In the genomic region with DNA sequence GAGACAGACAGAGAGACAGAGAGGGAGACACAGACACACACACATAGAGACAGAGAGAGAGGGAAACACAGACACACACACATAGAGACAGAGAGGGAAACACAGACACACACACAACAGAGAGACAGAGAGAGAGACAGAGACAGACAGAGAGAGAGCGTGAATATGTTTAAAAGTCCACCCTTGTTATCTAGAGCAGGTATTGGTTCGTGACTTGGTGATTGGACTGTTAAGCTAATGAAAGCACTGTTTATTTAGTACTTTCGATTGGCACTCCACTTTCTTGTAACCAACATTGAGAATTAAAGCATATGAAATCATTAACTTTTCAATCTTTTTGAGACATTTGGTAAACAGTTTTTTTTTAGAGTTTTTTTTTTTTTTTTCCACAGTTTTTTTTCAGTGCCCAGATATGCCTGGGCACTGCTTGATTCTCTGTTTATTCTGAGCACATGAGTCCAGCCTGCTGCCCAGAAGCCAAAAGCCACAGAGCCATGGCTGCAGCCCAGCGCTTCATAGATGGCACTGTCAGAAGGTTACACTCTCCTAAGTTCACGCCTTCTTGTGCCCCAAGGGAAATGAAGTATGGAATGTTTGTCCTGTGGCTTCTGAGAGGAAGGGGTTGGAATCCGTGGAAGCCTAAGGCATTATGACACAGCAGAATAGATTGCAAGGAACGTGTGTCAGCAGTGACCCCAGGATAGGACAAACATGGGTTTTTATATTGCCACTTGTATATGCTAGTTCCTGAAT, we compare ENCODE assay signal across 9 mouse cellular contexts. TPM values are rescaled to one million over a fixed set of nuclear protein-coding genes. Genes with fewer than 3 reads are reported as not detected.
DNase-seq lines count a peak whose midpoint lies in the region; ATAC-seq and TF ChIP-seq lines count a peak whose summit lies in the region.
"Had no signal": no experiment of that assay in that cellular context is flagged by ENCODE, and none has a peak within 500 bp of the region (broad histone marks: within the 10 kb centered on the region; RNA-seq: fewer than 3 reads in every experiment).

No protein-coding gene starts in this region.

- no peak for ATAC-seq in heart, embryonic 13.5 days (ENCODE audit: extremely low read depth, insufficient number of reproducible peaks, low FRiP score, low TSS enrichment)

- H3K36me3 ChIP-seq in heart, embryonic 13.5 days, result peaks cover 31% of the 10 kb centered on the region
- H3K36me3 ChIP-seq in small intestine, adult 2 months (ENCODE audit: control insufficient read depth, insufficient read depth, low read length), result peaks cover 13% of the 10 kb centered on the region

- peaks cover 53% of the 10 kb centered on the region for H3K4me1 ChIP-seq in heart, embryonic 13.5 days
- peaks cover 9% of the 10 kb centered on the region for H3K4me1 ChIP-seq in small intestine, adult 2 months (ENCODE audit: control insufficient read depth, insufficient read depth, insufficient read length, low read length)

- no peaks in the 10 kb centered on the region for H3K9me3 ChIP-seq in heart, embryonic 13.5 days
- H3K9me3 ChIP-seq: lung, embryonic 15.5 days had no signal

- TF ChIP-seq POLR2A in small intestine, adult 2 months (IDR thresholded peaks at IDR 0.05; ENCODE audit: low read depth, low read length), result no peak

- 47% methylated on average over 7 of the region's 7 CpGs for WGBS in heart, embryonic 13.5 days
- 24% methylated on average over 7 of the region's 7 CpGs for WGBS in small intestine, adult 2 months

- no peak for TF ChIP-seq CTCF in small intestine, adult 2 months (IDR thresholded peaks at IDR 0.05; ENCODE audit: extremely low read depth, insufficient read length, insufficient replicate concordance, low read depth, low read length)

- peak overlapping the region; percentile 77 for H3K4me2 ChIP-seq in heart, embryonic 13.5 days

- H3K27ac ChIP-seq in heart, embryonic 13.5 days (replicated peaks), result no peak overlapping the region; the same call in 1 of the 2 replicates
- peak overlapping the region; percentile 61; the same call in 1 of the 2 replicates for H3K27ac ChIP-seq in small intestine, adult 2 months (ENCODE audit: insufficient read depth, low read depth, low read length)
- H3K27ac ChIP-seq: lung, embryonic 15.5 days had no signal

- no peaks in the 10 kb centered on the region for H3K27me3 ChIP-seq in heart, embryonic 13.5 days (replicated peaks)
- no peaks in the 10 kb centered on the region for H3K27me3 ChIP-seq in small intestine, adult 2 months (ENCODE audit: control insufficient read depth, insufficient read depth, low read length)
- H3K27me3 ChIP-seq: lung, embryonic 15.5 days had no signal

- no peak overlapping the region for H3K4me3 ChIP-seq in heart, embryonic 13.5 days
- no peak overlapping the region for H3K4me3 ChIP-seq in small intestine, adult 2 months (ENCODE audit: low read depth, low read length)
- H3K4me3 ChIP-seq: lung, embryonic 15.5 days had no signal

- peak; percentile 57 for DNase-seq in adrenal gland, adult 2 months
- DNase-seq in adrenal gland, postnatal 4 days (ENCODE audit: low spot score in 2 of 2), result no peak
- peak; percentile 52 to 65 for DNase-seq in lung, adult 18-20 months
- DNase-seq in lung, postnatal 14 days, result no peak
- no peak for DNase-seq in urinary bladder, postnatal 10 days (ENCODE audit: low spot score)
- no peak for DNase-seq in layer of hippocampus, adult 9-11 months

- H3K9ac ChIP-seq in heart, embryonic 13.5 days, result peak overlapping the region; percentile 37; the same call in 1 of the 2 replicates
- H3K9ac ChIP-seq: lung, embryonic 15.5 days had no signal

RNA-seq across cellular contexts. Expression of gene Spg20, which starts 2.6 kb away (rescaled TPM):
- total RNA-seq in adrenal gland, adult 2 months (2021), result 10 to 100 TPM; 52.2 to 60.9 TPM
- polyA plus RNA-seq in adrenal gland, adult 2 months (2012; rRNA removed), result 13.2 and 15.2 TPM in 2 replicates
- total RNA-seq in adrenal gland, postnatal 4 days (2021), result 10 to 100 TPM; 55.2 to 55.3 TPM
- 35.2 and 35.8 TPM in 2 replicates for polyA plus RNA-seq in heart, embryonic 13.5 days (2015; fragmentation: Nextera tagmentation; extraction: Ambion mirVana)
- 6.8 and 7.1 TPM in 2 replicates for polyA plus RNA-seq in small intestine, adult 2 months (2012; rRNA removed)

RNA-seq across cellular contexts. Expression of gene Ccdc169, which starts 22.6 kb away (rescaled TPM):
- total RNA-seq in adrenal gland, adult 2 months (2021), result under 1 TPM in 1 of 2 experiments, not detected in 1; 0.26 TPM
- not detected in 2 replicates for polyA plus RNA-seq in adrenal gland, adult 2 months (2012; rRNA removed)
- under 1 TPM; 0.17 to 0.34 TPM for total RNA-seq in adrenal gland, postnatal 4 days (2021)
- 0.07 TPM in 1 of 2 replicates, not detected in the other for polyA plus RNA-seq in heart, embryonic 13.5 days (2015; fragmentation: Nextera tagmentation; extraction: Ambion mirVana)
- not detected in 2 replicates for polyA plus RNA-seq in small intestine, adult 2 months (2012; rRNA removed)
- polyA plus RNA-seq: lung, embryonic 15.5 days had no signal

RNA-seq across cellular contexts. Expression of gene Ccna1, which starts 59.2 kb away (rescaled TPM):
- total RNA-seq in adrenal gland, adult 2 months (2021), result under 1 TPM in 1 of 2 experiments, not detected in 1; 0.35 TPM
- polyA plus RNA-seq in adrenal gland, adult 2 months (2012; rRNA removed), result 0.60 TPM in 1 of 2 replicates, not detected in the other
- under 1 TPM; 0.67 to 0.79 TPM for total RNA-seq in adrenal gland, postnatal 4 days (2021)
- 0.96 and 1.6 TPM in 2 replicates for polyA plus RNA-seq in heart, embryonic 13.5 days (2015; fragmentation: Nextera tagmentation; extraction: Ambion mirVana)
- polyA plus RNA-seq in small intestine, adult 2 months (2012; rRNA removed), result 0.20 and 0.32 TPM in 2 replicates

Comparison
In these comparisons a context has a peak if more than half of its experiments do, and no peak if none do; other contexts are left out.
1. DNase-seq: peak in adrenal gland, adult 2 months (single experiment) and lung, adult 18-20 months (2 of 2); none in adrenal gland, postnatal 4 days (0 of 2), lung, postnatal 14 days (single experiment), urinary bladder, postnatal 10 days (single experiment) and layer of hippocampus, adult 9-11 months (single experiment).